Mouse (Mus musculus) B cell, adult 2 months (primary cell): ENCODE data around the gene Cldn16.
"Not testable (repeated sequence)": the region's sequence is repeated elsewhere in the genome, so short reads cannot be mapped to it uniquely, and the experiment has no call there.

Experiments
- DNase-seq, 2 experiments: peaks; one replicate each; pipeline ENCODE4 v3.0.0; 2022

Cldn16 gene

DNA sequence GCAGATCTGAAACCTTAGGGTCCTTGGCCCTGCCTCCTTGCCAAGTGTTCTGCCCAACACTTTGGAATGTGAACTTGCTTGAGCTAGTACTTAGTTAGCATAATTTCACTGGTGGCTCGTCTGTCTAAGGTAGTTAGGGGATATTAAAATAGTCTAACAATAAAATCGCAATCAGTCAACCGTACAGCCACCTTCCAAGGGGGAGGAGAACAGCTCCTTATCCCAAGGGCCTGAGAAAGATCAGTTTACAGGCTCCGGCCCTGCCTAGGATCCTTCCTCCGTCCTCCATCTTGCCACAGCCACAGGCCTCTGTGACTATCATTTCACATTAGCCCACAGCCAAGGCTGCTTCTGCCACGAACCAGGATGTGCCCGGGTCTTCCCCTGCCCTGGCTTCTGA is at the start of gene Cldn16:
Cldn16 (plus strand) TSS at position 301 of the 400 bp plus-strand sequence.
- no peak for DNase-seq

DNA sequence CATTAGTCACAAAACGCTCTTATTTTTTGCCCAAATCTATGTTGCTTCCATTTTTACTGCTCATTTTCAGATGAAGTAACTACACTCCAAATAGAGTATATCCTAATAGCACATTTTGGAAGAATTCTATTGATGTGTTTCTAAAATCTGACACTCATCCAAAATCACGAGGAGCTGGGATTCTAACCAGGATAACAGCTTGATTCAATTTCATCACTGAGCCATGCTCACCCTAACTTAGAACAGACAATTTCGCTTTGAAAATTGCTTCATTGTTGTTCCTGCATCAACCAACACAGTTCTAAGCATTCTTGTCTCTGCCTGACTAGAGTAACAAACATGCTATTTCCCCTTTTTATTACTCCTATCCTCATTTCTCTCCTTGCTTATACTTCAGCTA is 44.3 kb upstream of the Cldn16 start:
- DNase-seq, result no peak

DNA sequence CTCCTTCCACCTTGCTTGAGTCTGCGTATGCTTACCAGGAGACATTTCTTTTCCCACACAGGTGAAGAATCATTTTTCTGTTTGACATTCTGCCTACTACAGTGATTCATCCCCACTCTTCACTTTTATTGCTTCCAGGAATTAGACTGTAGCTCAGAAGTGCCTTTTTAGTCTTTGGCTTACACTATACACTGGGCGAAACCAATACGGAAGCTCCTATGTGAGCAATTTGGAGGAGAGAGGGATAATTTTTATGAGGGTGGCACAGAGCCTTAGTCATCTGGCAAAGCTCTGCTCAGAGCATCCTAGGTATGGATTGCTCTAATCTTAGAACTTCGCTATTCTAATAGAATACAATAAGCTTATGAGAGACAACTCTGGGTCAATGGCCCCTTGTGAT is 40.9 kb upstream of the Cldn16 start:
- no peak for DNase-seq

DNA sequence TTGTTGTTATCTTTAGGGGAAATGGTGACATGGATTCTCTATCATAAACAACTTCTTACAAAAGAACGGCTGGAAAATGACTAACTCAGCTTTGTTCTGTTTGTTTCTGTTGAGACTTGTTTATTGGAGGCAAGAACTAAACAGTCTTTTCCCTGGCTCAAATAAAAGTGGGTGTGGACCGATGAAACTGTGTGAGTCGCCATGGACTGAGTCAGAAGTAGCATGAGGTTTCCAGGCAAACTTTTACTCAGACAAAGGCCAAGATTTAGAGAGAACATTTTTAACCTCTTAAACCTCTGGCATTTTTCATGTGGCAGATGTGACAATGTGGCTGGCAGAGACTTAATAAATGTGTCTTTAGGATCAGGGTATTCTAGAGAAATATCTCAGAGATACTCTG is 32.7 kb upstream of the Cldn16 start:
- DNase-seq, result no peak

DNA sequence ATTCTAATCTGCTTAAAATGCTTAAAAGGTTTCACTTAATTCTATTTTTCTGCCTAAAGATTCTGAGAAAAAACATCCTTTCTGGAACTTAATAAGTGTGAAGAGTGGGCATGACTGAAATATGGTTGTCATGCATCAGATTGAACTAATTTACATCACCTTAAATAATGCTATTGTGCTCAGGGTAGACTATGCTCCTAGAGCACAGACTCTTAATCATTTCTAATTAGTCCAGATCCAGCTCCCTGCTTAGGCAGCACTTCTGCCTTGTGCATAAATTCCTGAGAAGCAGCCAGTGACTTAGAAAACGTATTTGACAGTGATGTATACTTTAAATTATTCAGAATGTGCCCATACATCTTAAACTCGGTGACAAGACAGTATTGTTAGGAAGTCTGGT is 29.4 kb upstream of the Cldn16 start:
- DNase-seq, result no peak

DNA sequence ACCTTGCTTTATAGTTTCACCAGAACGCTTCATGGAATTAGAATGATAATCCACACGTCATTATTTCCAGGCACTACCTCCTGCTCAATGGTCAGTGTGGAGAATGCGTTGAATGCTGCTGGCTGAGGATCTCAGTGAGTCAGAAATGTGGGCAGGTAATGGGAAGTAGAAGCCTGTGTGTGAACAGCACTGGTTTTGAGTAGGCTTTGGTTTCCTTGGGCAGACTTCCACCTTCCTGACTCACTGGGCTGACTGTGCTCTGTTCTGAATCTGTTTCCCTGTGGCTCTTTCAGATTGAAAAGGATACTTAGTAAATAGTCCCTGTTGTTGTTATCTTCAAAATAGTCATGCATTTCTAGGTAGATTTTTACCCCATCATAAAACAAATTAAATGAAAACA is 22.9 kb upstream of the Cldn16 start:
- DNase-seq, result no peak

DNA sequence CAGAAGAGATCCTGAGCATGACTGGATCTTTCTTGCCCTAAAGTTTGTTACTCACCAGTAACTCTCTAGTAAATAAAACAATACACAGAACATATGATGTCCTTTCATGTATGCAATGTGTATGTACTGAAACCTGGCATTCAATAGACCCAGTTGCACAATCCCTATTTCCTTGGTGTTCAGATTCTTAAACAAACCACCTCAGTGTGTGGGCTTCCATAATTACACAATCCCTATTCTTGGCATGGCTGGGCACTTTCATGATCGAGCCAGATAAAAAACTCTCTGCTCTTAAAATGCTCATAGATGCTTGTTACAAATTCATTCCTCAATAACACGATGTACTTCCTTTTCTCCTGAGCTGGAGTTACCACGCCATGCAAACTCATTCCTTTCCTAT is 21.8 kb upstream of the Cldn16 start:
- DNase-seq, result no peak

DNA sequence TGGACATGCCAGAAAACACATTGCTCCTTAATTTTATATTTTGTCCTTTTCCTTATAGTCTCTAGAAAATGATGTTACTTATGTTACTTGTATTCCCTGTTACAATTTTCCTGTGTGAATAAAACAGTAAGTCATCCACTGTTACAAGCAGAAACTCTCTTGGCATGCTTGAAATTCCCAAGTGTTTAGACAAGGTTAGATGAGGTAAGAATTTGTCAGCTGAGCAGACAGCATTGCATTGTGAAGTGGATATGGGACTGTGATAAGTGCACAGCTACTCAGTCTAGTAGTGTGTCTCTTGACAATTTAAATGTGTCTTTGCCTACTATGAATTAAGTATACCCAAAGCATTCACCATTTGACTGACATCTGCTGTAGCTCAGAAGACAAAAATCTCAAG is 18.1 kb upstream of the Cldn16 start:
- DNase-seq, result no peak

DNA sequence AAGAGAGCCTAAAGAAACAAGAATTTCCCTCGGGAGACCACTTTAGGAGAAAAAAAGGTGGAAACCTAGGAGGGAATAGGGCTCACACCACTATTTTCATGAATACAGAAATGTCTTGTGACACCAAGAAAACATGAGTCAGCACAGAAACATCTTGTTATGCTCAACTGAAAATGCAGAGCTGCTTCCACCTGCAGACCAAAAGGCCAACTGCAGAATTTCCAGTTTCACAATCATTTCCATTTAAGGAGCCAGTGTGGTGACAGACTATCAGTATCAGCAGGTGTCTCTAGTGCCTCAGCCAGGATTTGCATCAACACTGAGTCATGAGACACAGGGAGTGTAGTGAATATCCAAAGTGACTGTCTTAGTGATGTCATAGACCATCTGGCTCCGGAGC is 15.3 kb upstream of the Cldn16 start:
- no peak for DNase-seq

DNA sequence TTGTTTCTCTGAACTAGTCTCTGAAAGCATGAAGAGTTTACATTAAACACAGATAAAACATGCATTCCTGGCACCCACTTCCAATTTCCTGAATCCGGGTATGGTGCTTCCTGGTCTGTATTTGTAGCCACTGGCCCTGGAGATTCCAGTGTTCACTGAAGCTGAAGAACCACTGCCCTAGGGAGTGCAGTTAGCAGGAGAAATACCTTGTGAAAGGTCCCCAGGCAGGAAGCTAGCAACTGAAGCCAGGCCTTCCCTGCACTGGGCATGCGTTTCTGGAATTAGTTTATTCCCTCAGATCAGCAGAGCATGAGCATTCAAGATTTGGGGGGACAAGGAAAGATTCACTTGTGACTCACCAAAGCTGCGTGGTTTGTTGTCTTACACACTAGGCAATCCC is 8.8 kb upstream of the Cldn16 start:
- DNase-seq, result no peak

DNA sequence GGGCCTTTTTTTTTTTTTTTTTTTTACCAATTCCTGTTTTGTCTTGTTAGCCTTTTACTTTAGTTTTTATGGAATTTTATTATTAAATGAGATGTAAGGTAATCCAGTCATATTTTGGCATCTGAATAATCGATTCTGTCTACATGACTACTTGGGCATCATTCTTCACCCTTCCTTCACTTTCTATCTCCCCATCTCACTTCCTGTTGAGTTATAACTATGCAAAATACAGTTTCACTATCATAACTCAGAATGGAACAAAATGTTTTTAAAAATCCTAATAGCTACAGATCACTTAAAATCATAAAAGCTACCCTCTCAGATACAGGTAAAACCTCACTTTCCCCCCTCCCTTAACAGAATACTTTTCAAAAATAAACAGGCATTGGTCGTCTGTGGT is 6.8 kb upstream of the Cldn16 start:
- DNase-seq, result no peak

DNA sequence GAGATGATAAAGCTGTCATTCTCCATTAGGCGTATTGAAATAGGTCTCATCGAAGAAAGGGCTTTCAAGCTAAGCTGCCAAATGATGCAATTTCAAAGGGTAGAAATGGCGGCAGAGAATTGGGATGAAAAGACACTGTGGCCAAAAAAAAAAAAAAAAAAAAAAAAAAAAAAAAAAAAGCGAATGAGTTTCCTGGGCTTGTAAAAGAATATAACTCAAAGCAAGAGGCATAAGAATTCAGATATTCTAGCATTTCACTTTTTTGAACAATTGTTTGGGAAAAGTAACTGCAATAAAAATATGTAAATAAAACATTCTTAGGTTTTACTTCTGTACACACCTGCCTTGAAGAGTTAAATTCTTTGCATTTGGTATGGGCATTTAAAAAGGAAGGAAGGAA is 3.6 kb downstream of the Cldn16 start:
- no peak for DNase-seq

DNA sequence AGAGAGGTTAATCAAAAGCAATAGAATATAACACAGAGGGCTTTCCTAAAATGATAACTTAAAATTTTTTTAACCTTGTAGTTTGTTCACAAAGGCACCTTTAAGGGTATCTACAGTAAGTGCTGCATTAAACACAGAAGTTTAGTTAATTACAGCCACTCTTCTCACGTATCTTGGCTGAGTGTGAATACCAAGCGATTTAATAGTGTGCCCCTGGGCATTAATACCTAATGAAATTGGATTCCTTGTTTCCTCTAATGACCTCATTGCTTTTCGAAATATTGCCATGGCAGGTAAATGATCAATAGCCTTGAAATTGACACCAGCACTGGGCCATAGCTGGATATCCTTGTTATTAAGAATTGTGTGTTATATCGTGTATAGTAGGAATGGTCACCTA is 8.3 kb downstream of the Cldn16 start:
- DNase-seq, result no peak

DNA sequence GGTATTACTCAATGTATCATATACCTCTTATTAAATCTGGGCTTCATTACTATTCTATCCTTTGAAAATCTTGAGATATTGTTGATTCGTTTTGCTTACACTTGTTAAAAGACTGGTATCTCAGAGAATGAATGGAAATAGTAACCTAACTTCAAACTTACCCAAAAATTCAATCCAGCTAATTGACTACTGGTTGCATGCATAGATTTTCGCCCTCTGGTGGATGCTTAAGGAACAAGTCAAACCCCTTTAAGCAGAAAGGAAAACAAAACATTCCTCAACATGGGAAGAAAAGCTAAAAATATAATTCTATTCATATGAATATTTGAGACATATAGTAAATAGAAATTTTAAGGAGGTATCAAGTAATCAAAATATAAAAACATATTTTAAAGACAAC is 32.8 kb downstream of the Cldn16 start:
- no peak for DNase-seq

DNA sequence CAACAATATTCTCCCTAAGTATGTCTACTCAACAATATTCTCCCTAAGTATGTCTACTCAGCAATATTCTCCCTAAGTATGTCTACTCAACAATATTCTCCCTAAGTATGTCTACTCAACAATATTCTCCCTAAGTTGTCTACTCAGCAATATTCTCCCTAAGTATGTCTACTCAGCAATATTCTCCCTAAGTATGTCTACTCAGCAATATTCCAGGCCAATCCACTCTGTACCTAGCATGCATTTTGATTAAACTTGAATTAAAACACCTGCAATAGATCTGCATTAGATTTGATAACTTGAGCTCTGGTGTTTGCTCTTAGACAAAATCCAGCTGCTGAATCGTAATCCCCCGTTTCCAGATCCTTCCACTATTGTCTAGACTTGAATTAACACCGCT is 36.8 kb downstream of the Cldn16 start:
- not testable (repeated sequence) for DNase-seq

DNA sequence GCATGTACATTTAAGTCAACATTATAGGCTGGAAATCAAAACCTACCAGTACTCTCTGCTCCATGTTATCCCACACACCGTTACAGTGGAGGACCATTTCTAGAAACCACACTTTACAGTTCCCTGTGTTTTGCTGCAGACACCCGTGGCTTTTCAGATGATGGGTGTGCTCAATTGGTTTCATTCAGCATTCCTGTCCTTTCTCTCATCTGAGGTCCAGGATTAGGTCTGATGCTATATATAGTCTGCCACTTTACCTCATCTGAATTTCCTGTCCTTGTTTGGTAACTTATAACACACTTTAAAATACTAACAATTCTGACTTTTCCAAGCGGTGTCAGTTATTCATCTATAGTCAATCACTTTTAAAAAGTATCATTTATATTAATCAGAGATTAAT is 37.8 kb downstream of the Cldn16 start:
- no peak for DNase-seq

DNA sequence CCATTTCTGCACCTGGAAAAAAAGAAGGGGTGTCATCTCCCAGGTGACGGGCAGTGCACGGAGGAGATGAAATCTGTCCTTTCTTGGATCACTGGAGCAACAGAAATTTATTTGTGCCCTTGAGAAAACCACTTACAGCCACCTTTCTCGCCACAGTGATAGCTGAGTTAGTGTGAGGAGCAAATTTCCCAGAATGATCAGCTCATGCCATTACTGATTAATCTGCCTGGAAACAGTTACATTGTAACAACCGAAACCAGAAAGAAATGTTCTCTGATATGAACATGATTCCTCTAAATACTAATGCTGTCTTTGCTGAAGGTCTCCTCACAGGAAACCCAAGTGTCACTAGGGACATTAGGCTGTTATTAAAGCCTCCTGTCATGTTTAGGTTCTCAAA is 42.0 kb downstream of the Cldn16 start:
- DNase-seq, result no peak

DNA sequence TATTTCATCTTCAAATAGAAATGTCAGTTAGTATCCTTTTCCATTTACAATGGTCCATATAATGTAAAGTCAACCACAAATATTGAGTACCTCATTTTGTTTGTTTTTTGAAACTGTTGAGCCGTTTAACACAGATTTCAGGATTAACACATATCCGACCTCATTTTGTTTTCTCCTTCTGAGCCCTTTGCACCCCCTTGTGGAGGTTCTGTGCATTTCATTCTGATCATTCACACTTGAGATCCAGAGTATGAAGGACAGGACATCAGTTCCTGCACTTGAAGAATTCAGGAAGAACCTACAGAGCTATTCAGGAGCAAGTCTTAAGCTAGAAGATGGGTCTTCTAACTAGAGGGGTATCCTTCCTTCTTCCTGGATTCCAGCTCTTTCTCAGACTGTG is 56.7 kb downstream of the Cldn16 start:
- DNase-seq, result peak in 1 of 2 experiments; percentile 1

DNA sequence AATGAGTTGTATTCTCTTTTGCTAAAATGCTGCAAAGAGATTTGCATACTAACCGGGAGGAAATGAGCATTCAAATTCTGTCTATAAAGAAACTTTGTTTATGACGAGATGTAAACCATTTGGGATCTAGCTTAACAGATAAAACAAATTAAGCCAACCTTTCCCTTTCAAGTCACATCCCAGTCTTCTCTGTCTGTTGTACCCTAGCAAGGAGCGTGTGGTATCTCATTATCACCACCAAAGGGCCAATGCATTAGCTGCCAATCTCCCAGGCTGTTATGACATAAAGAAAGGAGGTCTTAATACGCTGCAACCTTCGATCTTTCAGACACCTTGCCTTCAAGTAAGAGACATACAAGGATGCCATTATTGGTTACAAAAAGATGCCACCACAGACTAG is 62.9 kb downstream of the Cldn16 start:
- DNase-seq, result no peak

DNA sequence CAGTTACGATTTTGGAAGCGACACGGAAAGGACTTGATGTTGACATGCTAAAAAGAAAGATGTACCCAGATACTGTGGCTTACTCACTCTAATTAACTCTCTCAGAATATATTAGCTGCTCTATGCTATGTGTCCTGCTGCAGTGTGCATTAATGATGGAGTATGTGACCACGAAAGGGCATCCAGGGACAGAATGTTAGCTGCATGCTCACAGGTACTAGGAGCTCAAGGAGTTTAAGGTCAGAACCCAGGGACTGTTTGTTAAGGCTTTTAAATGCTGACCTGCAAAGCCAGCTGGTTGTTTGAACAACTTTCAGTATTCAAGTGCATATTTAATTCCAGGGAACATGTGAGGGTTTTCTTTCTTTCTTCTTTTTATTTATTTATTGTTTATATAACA is 63.7 kb downstream of the Cldn16 start, which contains the start of gene Tmem207:
Tmem207 (minus strand) TSS at position 101 of the 400 bp plus-strand sequence.
- DNase-seq, result no peak

DNA sequence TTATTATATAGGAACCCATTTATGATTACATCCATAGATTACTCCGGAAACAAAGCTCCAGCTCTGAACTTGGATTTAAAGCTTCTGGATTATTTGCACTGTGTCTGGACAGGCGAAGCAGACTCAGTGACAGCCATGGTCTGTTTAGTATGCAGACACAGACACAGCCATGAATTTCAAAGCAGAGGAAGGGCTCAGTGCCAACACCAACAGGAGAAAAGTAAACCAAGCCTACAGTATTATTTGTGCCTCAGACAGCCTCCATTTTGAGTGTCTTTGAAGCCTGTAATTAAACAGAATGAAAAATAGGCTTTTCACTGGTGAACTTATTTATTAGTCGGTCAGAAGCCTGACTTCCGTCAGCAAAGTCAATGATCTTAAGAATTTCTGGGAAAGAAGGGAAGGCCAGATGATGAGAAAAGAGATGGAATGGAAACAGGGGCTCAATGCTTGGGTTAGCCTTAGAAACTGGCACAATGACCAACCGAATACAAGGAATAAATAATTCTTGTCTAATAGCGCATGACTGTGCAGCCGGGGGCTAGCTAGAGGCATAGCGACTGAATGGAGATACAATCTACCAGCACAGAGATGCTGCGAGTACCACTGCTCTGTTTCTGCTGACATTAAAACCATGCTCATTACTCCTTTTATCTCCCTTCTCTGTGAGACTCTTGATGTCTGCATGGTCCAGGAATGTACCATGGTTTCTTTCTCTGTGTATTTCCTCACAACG is 65.2 kb downstream of the Cldn16 start:
- no peak for DNase-seq

DNA sequence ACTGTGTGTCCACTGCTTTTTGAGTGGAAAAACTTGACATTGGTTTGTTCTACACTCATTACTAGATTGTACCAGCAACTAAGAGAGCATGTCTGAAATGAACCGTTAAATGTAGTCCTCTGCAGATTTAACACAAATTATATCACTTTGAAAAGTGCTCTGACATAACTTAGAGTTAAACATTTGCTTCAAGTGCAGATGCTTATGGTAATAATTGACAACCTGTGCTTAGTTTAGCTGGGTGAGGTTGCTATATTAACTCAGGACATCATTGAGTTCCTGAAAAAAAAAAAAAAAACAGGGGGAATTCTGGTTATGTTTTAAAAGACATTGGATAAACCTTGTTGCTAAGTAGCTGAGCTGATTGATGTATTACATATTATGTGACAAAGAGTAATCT is 67.5 kb downstream of the Cldn16 start:
- no peak for DNase-seq

DNA sequence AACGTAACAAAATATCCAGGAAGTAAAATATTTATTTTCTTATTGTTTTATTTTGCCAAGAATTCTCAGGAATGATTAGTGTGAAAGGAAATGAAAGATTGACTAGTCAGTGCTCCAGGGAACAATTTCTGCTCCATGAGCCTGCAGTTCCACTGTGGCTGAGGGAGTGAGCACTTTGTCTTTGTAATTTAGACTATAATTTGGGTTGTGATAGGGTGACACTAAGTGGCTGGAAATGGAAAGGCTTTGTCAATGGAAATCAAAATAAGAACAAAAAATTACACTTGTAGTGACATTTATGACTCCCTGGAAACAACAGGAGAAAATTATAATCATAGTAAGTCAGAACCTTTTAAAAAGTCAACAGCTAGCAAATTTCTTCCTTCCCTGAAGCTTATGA is 69.4 kb downstream of the Cldn16 start:
- DNase-seq, result no peak
